Mouse (Mus musculus) urinary bladder, adult 18-20 months (tissue): ENCODE results near the gene Ramp1.

Experiments
- DNase-seq, 2 experiments: peaks; one replicate each; pipeline ENCODE4 v3.0.0; 2022; ENCODE audit warnings: low spot score in 2 of 2, mixed read lengths in 2 of 2

Ramp1 gene

GRCm38 (mm10) chr1:91239112-91239511, 59.5 kb downstream of the Ramp1 start:
- no peak for DNase-seq

GRCm38 (mm10) chr1:91239800-91240199, 60.2 kb downstream of the Ramp1 start:
- DNase-seq, result no peak

- peak; percentile 34 to 45 for DNase-seq
Measured at GRCm38 (mm10) chr1:91240685-91241084, 61.1 kb downstream of the Ramp1 start.

- no peak for DNase-seq
Measured at GRCm38 (mm10) chr1:91241249-91241648, 61.6 kb downstream of the Ramp1 start.

GRCm38 (mm10) chr1:91248242-91248641, 68.6 kb downstream of the Ramp1 start:
- DNase-seq, result peak in 1 of 2 experiments; percentile 13

GRCm38 (mm10) chr1:91248970-91249369, 69.3 kb downstream of the Ramp1 start:
- DNase-seq, result no peak

- peak; percentile 77 to 90 for DNase-seq
Measured at GRCm38 (mm10) chr1:91249564-91250414, 70.2 kb downstream of the Ramp1 start, which contains the start of gene Ube2f. TSS of gene Ube2f (plus strand) at chr1:91250304.

- peak; percentile 10 to 38 for DNase-seq
Measured at GRCm38 (mm10) chr1:91250415-91251147, 71.0 kb downstream of the Ramp1 start.

- DNase-seq, result no peak
Measured at GRCm38 (mm10) chr1:91251148-91251650, 71.6 kb downstream of the Ramp1 start.

- DNase-seq, result no peak
Measured at GRCm38 (mm10) chr1:91251927-91252326, 72.3 kb downstream of the Ramp1 start.

- DNase-seq, result no peak
Measured at GRCm38 (mm10) chr1:91257918-91258317, 78.3 kb downstream of the Ramp1 start.

- no peak for DNase-seq
Measured at GRCm38 (mm10) chr1:91259794-91260193, 80.2 kb downstream of the Ramp1 start.

GRCm38 (mm10) chr1:91262508-91262907, 82.9 kb downstream of the Ramp1 start:
- no peak for DNase-seq

- no peak for DNase-seq
Measured at GRCm38 (mm10) chr1:91272260-91272659, 92.6 kb downstream of the Ramp1 start.
